Mouse (Mus musculus) thymus, postnatal 14 days (tissue): Measurements from ENCODE around the gene Ptprg.
"Not testable (repeated sequence)": the region's sequence is repeated elsewhere in the genome, so short reads cannot be mapped to it uniquely, and the experiment has no call there.

Experiments
- DNase-seq: peaks from one replicate; pipeline ENCODE4 v3.0.0; 2021

Ptprg gene

GRCm38 (mm10) chr14:11758185-11758584, 204.9 kb downstream of the Ptprg start:
- no peak for DNase-seq

GRCm38 (mm10) chr14:11759356-11759755, 206.0 kb downstream of the Ptprg start:
- no peak for DNase-seq

- DNase-seq = no peak
Observed at GRCm38 (mm10) chr14:11762995-11763394, 209.7 kb downstream of the Ptprg start.

- DNase-seq = no peak
Observed at GRCm38 (mm10) chr14:11772736-11773135, 219.4 kb downstream of the Ptprg start.

GRCm38 (mm10) chr14:11774476-11775037, 221.2 kb downstream of the Ptprg start:
- DNase-seq = no peak

GRCm38 (mm10) chr14:11775204-11775603, 221.9 kb downstream of the Ptprg start:
- no peak for DNase-seq

- DNase-seq = no peak
Observed at GRCm38 (mm10) chr14:11775951-11776495, 222.7 kb downstream of the Ptprg start.

GRCm38 (mm10) chr14:11776566-11776965, 223.2 kb downstream of the Ptprg start:
- DNase-seq = no peak

- DNase-seq = no peak
Observed at GRCm38 (mm10) chr14:11791190-11791589, 237.9 kb downstream of the Ptprg start.

- no peak for DNase-seq
Observed at GRCm38 (mm10) chr14:11793847-11794246, 240.5 kb downstream of the Ptprg start.

GRCm38 (mm10) chr14:11802355-11803035, 249.2 kb downstream of the Ptprg start:
- no peak for DNase-seq

- DNase-seq = no peak
Observed at GRCm38 (mm10) chr14:11806674-11807073, 253.3 kb downstream of the Ptprg start.

GRCm38 (mm10) chr14:11807465-11807864, 254.1 kb downstream of the Ptprg start:
- no peak for DNase-seq

GRCm38 (mm10) chr14:11811142-11811761, 257.9 kb downstream of the Ptprg start:
- DNase-seq = no peak

GRCm38 (mm10) chr14:11812291-11812690, 259.0 kb downstream of the Ptprg start:
- no peak for DNase-seq

GRCm38 (mm10) chr14:11814811-11815210, 261.5 kb downstream of the Ptprg start:
- not testable (repeated sequence) for DNase-seq

- no peak for DNase-seq
Observed at GRCm38 (mm10) chr14:11817236-11817635, 263.9 kb downstream of the Ptprg start.

GRCm38 (mm10) chr14:11818054-11818453, 264.7 kb downstream of the Ptprg start:
- DNase-seq = no peak

- DNase-seq = no peak
Observed at GRCm38 (mm10) chr14:11818721-11819120, 265.4 kb downstream of the Ptprg start.

- no peak for DNase-seq
Observed at GRCm38 (mm10) chr14:11819326-11819725, 266.0 kb downstream of the Ptprg start.

GRCm38 (mm10) chr14:11822830-11823700, 269.7 kb downstream of the Ptprg start:
- DNase-seq = no peak

- no peak for DNase-seq
Observed at GRCm38 (mm10) chr14:11823701-11824095, 270.4 kb downstream of the Ptprg start.

GRCm38 (mm10) chr14:11824915-11825314, 271.6 kb downstream of the Ptprg start:
- DNase-seq = no peak
